ENCODE assay signal across 14 mouse cellular contexts in genomic region chr19:53710861-53711260, GRCm38 (mm10). TPM values are rescaled to one million over a fixed set of nuclear protein-coding genes. Genes with fewer than 3 reads are reported as not detected.
A peak's percentile ranks its signal among the peaks of the same experiment; 100 is the strongest.
DNase-seq lines count a peak whose midpoint lies in the region; ATAC-seq and TF ChIP-seq lines count a peak whose summit lies in the region.
"Had no signal": no experiment of that assay in that cellular context is flagged by ENCODE, and none has a peak within 500 bp of the region (broad histone marks: within the 10 kb centered on the region; RNA-seq: fewer than 3 reads in every experiment).

No protein-coding gene starts in this region.

- H3K9me3 ChIP-seq in hindbrain, postnatal 0 days (ENCODE audit: low read length): no peaks in the 10 kb centered on the region; the same call in 1 of the 2 replicates
- peaks cover 6% of the 10 kb centered on the region; the same call in 1 of the 2 replicates for H3K9me3 ChIP-seq in hindbrain, embryonic 16.5 days (ENCODE audit: control insufficient read depth, low read length)
- H3K9me3 ChIP-seq in heart, embryonic 13.5 days: no peaks in the 10 kb centered on the region
- H3K9me3 ChIP-seq: liver, embryonic 15.5 days had no signal

- H3K4me2 ChIP-seq in hindbrain, postnatal 0 days (ENCODE audit: low read depth, low read length): no peak overlapping the region
- H3K4me2 ChIP-seq in hindbrain, embryonic 16.5 days (ENCODE audit: low read length): no peak overlapping the region
- H3K4me2 ChIP-seq in heart, embryonic 13.5 days: peak overlapping the region; percentile 39
- H3K4me2 ChIP-seq: forebrain, embryonic 12.5 days; liver, embryonic 15.5 days had no signal

- H3K27ac ChIP-seq in hindbrain, postnatal 0 days: no peak overlapping the region
- no peak overlapping the region for H3K27ac ChIP-seq in hindbrain, embryonic 16.5 days (ENCODE audit: low read depth, low read length)
- peak overlapping the region; percentile 96 for H3K27ac ChIP-seq in heart, embryonic 13.5 days (replicated peaks)
- H3K27ac ChIP-seq: forebrain, embryonic 12.5 days; liver, embryonic 15.5 days; stomach, postnatal 0 days had no signal

- H3K4me3 ChIP-seq in hindbrain, postnatal 0 days (ENCODE audit: low read length): no peak overlapping the region
- H3K4me3 ChIP-seq in hindbrain, embryonic 16.5 days (ENCODE audit: low read length): no peak overlapping the region
- H3K4me3 ChIP-seq in heart, embryonic 13.5 days: no peak overlapping the region
- H3K4me3 ChIP-seq: forebrain, embryonic 12.5 days; liver, embryonic 15.5 days; megakaryocyte, embryonic 14.5 days had no signal

- ATAC-seq in hindbrain, postnatal 0 days: peak; percentile 58; the same call in 1 of the 2 replicates
- ATAC-seq in hindbrain, embryonic 16.5 days: no peak
- no peak; the same call in 1 of the 2 replicates for ATAC-seq in heart, embryonic 13.5 days (ENCODE audit: extremely low read depth, insufficient number of reproducible peaks, low FRiP score, low TSS enrichment)
- no peak for ATAC-seq in megakaryocyte, adult 5-6 weeks (ENCODE audit: poor library complexity, severe bottlenecking)
- ATAC-seq: intestine, postnatal 0 days had no signal

- no peak for DNase-seq in hindbrain, postnatal 0 days (ENCODE audit: low spot score)
- DNase-seq in R1 (ENCODE audit: low read depth, low spot score): peak; percentile 40
- peak; percentile 45 to 51 for DNase-seq in layer of hippocampus, postnatal 10 days (ENCODE audit: low spot score in 2 of 2)
- DNase-seq in adrenal gland, postnatal 25 days: no peak
- no peak for DNase-seq in spleen, postnatal 14 days (ENCODE audit: low spot score in 2 of 2)
- DNase-seq: cerebellum, adult 9-10 months had no signal

- TF ChIP-seq CTCF in hindbrain, postnatal 0 days (IDR thresholded peaks at IDR 0.05; ENCODE audit: low read depth): no peak

- H3K9ac ChIP-seq in hindbrain, postnatal 0 days (replicated peaks; ENCODE audit: low read length): no peak overlapping the region
- H3K9ac ChIP-seq in hindbrain, embryonic 16.5 days (ENCODE audit: low read depth, low read length): no peak overlapping the region
- peak overlapping the region; percentile 69 for H3K9ac ChIP-seq in heart, embryonic 13.5 days
- H3K9ac ChIP-seq: forebrain, embryonic 12.5 days; liver, embryonic 15.5 days had no signal

- H3K27me3 ChIP-seq in hindbrain, postnatal 0 days (ENCODE audit: insufficient read depth, low read length): no peaks in the 10 kb centered on the region
- no peaks in the 10 kb centered on the region for H3K27me3 ChIP-seq in hindbrain, embryonic 16.5 days (replicated peaks; ENCODE audit: control insufficient read depth, insufficient read depth, low read length)
- no peaks in the 10 kb centered on the region for H3K27me3 ChIP-seq in heart, embryonic 13.5 days (replicated peaks)
- H3K27me3 ChIP-seq: forebrain, embryonic 12.5 days had no signal

- H3K4me1 ChIP-seq in hindbrain, postnatal 0 days (ENCODE audit: insufficient read depth, low read length): no peaks in the 10 kb centered on the region
- H3K4me1 ChIP-seq in hindbrain, embryonic 16.5 days (ENCODE audit: control insufficient read depth, insufficient read depth, low read depth, low read length): no peaks in the 10 kb centered on the region
- H3K4me1 ChIP-seq in heart, embryonic 13.5 days: peaks cover 81% of the 10 kb centered on the region
- H3K4me1 ChIP-seq: forebrain, embryonic 12.5 days; liver, embryonic 15.5 days had no signal

- WGBS in hindbrain, postnatal 0 days: 43% methylated on average over 4 of the region's 4 CpGs
- 58% methylated on average over 4 of the region's 4 CpGs for WGBS in hindbrain, embryonic 16.5 days
- 16% methylated on average over 4 of the region's 4 CpGs for WGBS in heart, embryonic 13.5 days

- H3K36me3 ChIP-seq in hindbrain, postnatal 0 days (ENCODE audit: insufficient read depth, low read length): no peaks in the 10 kb centered on the region
- H3K36me3 ChIP-seq in hindbrain, embryonic 16.5 days (ENCODE audit: control insufficient read depth, insufficient read depth, low read length): no peaks in the 10 kb centered on the region
- H3K36me3 ChIP-seq in heart, embryonic 13.5 days: peaks cover 5% of the 10 kb centered on the region; the same call in 1 of the 2 replicates
- H3K36me3 ChIP-seq: forebrain, embryonic 12.5 days; liver, embryonic 15.5 days had no signal

RNA-seq across cellular contexts. Expression of gene Rbm20, which starts 33.8 kb away (rescaled TPM):
- 0.93 and 1.9 TPM in 2 replicates for total RNA-seq in hindbrain, postnatal 0 days (2014; rRNA removed)
- polyA plus RNA-seq in hindbrain, postnatal 0 days (2015; fragmentation: Nextera tagmentation; extraction: Ambion mirVana): 0.76 and 0.86 TPM in 2 replicates
- polyA plus RNA-seq in hindbrain, embryonic 16.5 days (2015; fragmentation: Nextera tagmentation; extraction: Ambion mirVana): 0.86 and 0.88 TPM in 2 replicates
- polyA plus RNA-seq in heart, embryonic 13.5 days (2015; fragmentation: Nextera tagmentation; extraction: Ambion mirVana): 33.1 and 36.3 TPM in 2 replicates
- total RNA-seq in layer of hippocampus, postnatal 10 days (2021): 1 to 10 TPM; 2.1 to 3.0 TPM
- total RNA-seq in megakaryocyte, adult 5-6 weeks (2015): not detected in 2 replicates
- 0.11 TPM in 1 of 2 replicates, not detected in the other for total RNA-seq in megakaryocyte, adult 5-6 weeks (2017)
- total RNA-seq in adrenal gland, postnatal 25 days (2021): 2.2 and 2.6 TPM in 2 replicates

Comparison
In these comparisons a context has a peak if more than half of its experiments do, and no peak if none do; other contexts are left out.
1. DNase-seq: peak in R1 (single experiment) and layer of hippocampus, postnatal 10 days (2 of 2); none in hindbrain, postnatal 0 days (single experiment), adrenal gland, postnatal 25 days (single experiment) and spleen, postnatal 14 days (0 of 2).